Mouse (Mus musculus) erythroid progenitor cell, adult 5-6 weeks (primary cell): ENCODE data around the gene Syngap1. TPM values are rescaled to one million over a fixed set of nuclear protein-coding genes. Genes with fewer than 3 reads are reported as not detected.

Experiments
- ATAC-seq: replicated peaks from 2 replicates; pipeline ENCODE4 v1.8.0; 2016; ENCODE audit warnings: moderate number of reproducible peaks, mild to moderate bottlenecking, moderate TSS enrichment, inconsistent platforms; ENCODE audit not compliant: poor library complexity, low FRiP score, severe bottlenecking
- total RNA-seq, 2 experiments: library from RNA; stranded (forward) in 1 of 2; stranded (reverse) in 1 of 2; fragments of 150-400 nt in 1 of 2; fragments of 186-747, 209-891 nt in 1 of 2; gene quantifications; 2 replicates each; pipeline versions ENCODE4 v1.2.3 to v1.2.4; 2015 to 2017; ENCODE audit warnings: low replicate concordance in 2 of 2

Gene Syngap1
- total RNA-seq, 2 experiments from 2014 or later: 3.8 to 14.4 TPM

- no peak for ATAC-seq
Observed at GRCm38 (mm10) chr17:26979426-26979825, 38.4 kb downstream of the Syngap1 start.

DNA sequence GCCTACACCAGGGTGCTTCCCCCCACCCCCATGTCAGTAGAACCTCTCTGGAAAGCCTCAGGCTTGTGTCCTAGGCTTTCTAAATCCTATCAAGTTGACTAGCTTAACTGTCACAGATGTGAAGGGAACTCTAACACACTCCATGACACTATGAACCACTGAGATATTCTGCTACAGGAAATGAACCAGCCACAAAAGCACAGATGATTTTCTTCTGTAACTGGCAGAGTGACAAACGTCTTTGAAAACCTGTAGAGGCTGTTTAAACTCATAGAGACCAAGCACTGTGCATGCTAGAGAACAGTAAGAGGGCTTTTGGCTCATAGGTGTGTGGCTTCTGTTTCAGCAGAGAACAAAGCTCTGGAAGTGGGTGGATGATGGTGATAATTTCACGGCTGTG is 40.0 kb downstream of the Syngap1 start:
- ATAC-seq: no peak

DNA sequence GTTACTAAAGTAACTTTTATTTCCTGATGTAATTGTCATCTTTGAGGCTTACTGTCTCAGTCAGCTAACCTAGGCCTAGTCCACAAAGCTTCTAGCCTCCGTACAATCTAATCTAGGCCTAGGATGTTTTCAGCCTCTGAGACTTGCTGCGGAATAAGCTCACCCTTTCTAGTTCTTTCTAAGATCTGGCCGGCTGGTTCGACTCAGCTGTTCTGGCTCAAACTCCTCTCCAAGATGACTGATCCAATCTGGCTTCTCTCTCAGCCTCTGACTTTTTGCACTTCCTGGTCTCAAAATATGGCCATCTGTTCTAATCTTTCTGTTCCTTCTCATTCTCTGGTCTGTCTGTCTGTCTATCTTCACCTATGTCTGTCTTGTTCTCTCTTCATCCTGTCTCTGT is 42.3 kb downstream of the Syngap1 start:
- no peak for ATAC-seq

DNA sequence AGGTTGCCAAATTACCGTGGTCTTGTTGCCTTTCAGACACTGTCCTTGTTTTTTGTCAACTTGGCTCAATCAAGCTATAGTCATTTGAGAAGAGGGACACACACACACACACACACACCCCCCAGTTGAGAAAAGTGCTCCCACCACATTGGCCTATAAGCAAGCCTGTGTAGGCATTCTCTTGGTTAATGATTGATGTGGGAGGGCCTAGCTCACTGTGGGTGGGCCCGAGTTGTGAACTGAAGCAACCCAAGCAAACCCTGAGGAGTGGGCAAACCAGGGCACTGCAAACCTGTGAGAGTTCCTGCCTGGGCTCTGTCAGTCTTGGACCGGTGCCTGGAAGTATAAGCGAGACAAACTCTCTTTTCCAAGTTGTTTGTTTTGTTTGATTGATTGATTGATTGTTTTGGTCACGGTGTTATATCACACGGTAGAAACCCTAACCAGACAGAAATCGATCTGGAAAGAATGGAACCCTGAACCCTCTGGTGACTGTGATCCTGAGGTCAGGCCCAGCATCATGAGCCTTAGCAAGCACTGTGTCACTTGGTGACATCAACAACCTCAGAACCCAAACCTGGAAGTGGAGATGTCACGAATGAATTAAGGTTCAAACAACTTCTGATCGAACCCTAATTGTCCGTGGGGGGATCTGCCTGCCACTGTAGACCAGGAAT is 44.6 kb downstream of the Syngap1 start:
- no peak for ATAC-seq

DNA sequence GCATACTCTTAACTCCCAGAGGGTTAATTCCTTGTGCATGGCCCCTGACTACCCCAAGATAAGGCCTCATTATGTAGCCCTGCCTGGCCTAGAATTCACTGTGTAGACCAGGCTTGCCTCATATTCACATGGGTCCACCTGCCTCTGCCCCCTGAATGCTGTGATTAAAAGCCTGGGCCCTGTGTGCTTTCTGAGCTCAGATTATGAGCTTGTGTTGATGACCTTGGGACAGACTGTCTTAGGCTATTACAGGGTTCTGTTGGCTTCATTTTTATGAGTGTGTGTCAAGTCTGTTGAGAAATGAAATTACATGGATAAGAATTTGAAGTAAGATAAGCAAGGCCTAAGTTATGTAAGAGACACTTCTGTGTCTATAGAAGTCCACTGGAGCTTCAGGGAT is 49.5 kb downstream of the Syngap1 start:
- no peak for ATAC-seq

GRCm38 (mm10) chr17:26994410-26994809 is 53.4 kb downstream of the Syngap1 start:
- ATAC-seq: no peak

GRCm38 (mm10) chr17:26995006-26995405 is 54.0 kb downstream of the Syngap1 start:
- ATAC-seq: no peak

DNA sequence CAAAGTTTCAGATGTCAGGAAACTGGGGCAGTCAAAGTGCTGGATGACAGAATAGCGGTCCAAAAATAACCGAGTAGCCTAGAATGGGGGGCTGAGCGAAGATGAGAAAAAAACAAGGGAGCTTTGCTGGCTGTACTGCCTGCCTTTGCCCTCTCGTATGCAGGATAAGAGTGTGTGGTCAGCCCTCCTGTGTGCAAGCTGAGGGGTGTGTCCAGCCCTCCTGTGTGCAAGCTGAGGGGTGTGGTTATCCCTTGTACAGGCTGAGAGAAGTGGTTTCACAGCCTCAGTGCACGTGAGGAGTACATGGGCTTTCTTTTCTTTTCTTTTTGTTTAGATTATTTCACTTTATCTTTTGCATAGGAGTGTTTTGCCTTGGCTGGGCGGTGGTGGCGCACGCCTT is 54.5 kb downstream of the Syngap1 start:
- no peak for ATAC-seq

- no peak for ATAC-seq
Observed at GRCm38 (mm10) chr17:26997661-26998060, 56.6 kb downstream of the Syngap1 start.

DNA sequence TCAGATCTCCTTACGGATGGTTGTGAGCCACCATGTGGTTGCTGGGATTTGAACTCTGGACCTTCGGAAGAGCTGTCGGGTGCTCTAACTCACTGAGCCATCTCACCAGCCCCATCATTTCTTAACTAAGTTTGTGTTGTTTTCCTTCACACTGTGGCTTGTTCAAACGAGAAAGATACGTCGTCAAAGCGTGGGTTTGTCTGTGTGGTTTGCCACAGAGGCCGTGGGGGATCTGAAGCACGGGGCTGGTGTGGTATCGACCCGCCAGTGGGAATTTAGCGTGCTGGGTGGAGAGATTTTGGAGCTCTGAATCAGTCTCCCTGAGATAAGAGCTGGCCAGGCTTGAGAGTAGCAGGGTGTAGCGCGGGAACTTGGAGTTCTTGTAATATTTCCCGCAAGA is 57.2 kb downstream of the Syngap1 start:
- no peak for ATAC-seq

- ATAC-seq: no peak
Observed at GRCm38 (mm10) chr17:26999996-27000395, 58.9 kb downstream of the Syngap1 start.

- ATAC-seq: 0 out of 2 replicates have a peak, but pooled peaks have one; percentile 32
Observed at GRCm38 (mm10) chr17:27001151-27001550, 60.1 kb downstream of the Syngap1 start.

- ATAC-seq: 0 out of 2 replicates have a peak, but pooled peaks have one; percentile 40
Observed at GRCm38 (mm10) chr17:27001889-27002288, 60.8 kb downstream of the Syngap1 start.

DNA sequence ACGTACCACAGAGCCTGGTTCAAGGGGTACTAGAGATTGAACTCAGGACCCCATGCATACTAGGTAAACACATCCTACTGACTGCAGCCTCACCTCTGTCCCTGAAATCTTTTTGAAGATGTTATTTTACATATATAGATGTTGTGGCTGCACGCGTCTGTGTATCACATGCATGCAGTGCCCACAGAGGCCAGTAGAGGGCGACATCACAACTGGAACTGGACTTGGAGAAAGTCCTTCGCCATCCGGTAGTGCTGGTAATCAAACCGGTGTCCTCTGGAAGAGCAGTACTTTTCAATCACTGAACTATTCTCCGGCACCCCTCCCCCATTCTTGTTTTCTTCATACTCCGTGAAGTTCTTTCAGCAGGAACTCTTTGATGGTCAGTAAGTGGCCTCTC is 63.4 kb downstream of the Syngap1 start:
- no peak for ATAC-seq

DNA sequence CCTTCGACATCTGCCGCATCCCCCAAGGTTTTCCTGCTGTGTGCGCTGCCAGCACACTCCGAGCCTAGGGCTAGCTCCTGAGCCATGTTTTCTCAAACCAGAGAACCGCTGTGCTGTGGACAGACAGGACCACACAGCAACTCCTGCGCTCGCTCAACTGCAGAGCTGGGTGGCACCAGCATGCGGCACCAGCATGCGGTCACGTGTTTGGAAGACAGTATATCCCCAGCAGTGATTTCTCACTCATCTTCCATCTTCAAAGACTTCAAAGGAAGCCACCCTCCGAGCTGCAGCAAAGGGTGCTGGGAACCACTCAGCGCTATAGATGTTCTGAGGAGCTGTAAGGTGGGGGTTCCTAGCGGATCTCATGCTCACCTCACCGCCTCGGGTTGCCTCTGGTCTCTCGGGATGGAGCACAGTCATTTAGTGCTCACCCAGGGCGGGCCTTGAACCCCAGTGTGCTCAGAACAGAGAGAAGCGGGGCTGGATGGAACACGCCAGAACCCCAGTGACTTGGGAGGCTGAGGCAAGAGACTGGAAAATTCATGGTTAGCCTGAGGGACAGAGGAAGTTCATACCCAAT is 63.9 kb downstream of the Syngap1 start:
- ATAC-seq: no peak

DNA sequence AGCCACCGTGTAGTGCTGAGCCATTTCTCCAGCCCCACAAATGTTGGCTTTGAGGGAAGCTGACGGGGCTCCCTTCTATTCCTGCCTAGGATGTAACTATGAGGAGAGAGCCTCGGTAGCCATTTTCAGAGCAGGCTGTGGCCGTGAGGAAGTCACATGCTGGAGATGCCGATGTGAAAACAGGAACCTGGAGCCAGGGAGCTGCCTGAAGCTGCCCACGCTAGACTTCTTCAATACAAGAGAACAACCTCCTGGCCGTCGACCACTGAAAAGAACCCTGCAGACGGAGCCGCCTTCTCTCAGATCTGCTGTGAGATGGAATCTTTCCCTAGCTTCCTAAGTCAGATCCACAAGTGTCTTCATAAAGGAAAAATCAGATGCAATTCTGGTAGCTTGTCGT is 64.6 kb downstream of the Syngap1 start:
- ATAC-seq: no peak

- no peak for ATAC-seq
Observed at GRCm38 (mm10) chr17:27008277-27008676, 67.2 kb downstream of the Syngap1 start.

DNA sequence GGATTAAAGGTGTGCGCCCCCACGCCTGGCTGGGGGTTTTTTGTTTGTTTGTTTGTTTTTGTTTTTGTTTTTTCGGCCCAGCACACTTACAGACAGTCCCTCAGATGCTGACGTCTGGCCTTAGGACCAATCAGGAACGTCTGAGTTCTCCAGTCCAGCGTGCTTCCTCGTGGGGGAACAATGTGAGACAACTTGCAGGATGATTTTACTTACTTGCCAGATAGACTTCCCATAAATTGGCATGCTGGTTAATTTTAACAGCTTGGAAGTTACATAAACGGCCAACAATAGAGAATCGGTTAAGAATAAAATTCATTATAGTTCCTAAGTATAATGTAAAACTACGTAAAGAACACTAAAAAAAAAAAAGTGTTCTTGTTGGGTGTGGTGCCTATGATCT is 70.1 kb downstream of the Syngap1 start:
- no peak for ATAC-seq

- 0 out of 2 replicates have a peak, but pooled peaks have one; percentile 57 for ATAC-seq
Observed at GRCm38 (mm10) chr17:27011998-27012672, 71.1 kb downstream of the Syngap1 start.

- ATAC-seq: no peak
Observed at GRCm38 (mm10) chr17:27012909-27013308, 71.9 kb downstream of the Syngap1 start.
